Mouse (Mus musculus): ENCODE results near the gene Coil. TPM values are rescaled to one million over a fixed set of nuclear protein-coding genes. Genes with fewer than 3 reads are reported as not detected.

Coil gene
- total RNA-seq (2021): 1 to 10 TPM; 4.8 to 4.9 TPM
- long read RNA-seq, experiment 1, partial matches to known transcripts: 0 of 3 reads
- long read RNA-seq, experiment 1, other reads (novel, unspliced or antisense): 0 of 3 reads
- long read RNA-seq, experiment 2, partial matches to known transcripts: 0 of 3 reads
- long read RNA-seq, experiment 2, other reads (novel, unspliced or antisense): 0 of 3 reads

DNA sequence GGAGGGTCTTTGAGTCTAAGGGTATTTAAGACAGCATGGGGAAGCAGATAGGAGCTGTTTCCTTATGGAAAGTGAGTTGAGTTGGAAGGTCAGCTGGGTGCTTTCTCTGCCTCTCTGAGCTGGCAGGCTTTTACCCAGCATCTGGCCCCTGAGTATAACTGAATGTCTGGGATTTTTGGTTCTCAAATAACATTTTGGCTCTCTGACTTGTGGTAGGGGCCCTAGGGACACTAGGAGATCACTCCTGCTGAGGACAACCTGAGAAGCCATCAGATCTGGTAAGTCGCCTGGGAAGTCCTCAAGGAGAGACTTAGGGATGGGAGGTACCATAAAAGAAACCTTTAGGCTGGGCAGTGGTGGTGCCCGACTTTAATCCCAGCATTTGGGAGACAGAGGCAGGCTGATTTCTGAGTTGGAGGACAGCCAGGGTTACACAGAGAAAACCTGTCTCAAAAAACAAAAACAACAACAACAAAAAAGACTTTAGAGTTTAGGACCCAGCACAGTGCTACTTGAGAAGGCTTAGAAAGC, at the start of gene Coil:
Gene Coil (plus strand): TSS at position 51 of the 531 bp plus-strand sequence.
- no peak for DNase-seq

GRCm38 (mm10) chr11:88926566-88926965, 43.5 kb upstream of the Coil start:
- DNase-seq: no peak

DNA sequence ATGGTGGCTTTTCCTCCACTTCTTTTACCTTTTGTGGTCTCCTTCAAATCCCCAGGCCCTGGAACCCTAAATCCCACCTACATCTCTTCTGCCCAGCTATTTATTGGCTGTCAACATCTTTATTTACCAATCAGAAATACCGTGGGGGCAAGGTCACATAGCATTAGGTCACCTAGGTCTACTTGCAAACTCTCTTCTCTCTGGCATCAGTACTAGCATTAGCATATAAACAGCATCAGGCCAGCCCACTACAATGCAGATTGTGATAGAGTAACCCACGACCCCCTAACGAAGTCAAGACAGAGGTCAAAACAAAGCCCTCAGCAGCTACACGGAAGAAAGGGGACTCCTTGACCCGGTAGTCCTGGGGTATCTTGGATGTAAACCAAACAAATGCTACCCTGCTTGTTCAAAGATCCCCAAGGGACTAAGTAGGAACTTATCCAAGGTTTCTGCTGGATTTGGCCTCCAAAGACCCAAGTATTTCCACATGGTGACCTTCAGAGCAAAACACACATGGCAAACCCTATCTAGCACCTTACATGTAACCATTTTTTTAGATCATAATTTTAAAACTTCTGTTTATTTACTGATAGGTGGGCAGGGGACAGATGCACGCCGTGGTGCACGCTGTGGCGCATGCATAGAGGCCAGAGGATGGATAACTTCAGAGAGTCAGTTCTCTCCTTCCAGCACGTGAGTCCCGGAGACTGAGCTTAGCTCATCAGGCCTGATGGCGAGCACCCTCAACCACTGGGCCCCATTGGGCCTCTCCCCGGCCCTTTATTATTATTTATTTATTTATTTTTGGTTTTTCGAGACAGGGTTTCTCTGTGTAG, 38.1 kb upstream of the Coil start:
- no peak for DNase-seq

DNA sequence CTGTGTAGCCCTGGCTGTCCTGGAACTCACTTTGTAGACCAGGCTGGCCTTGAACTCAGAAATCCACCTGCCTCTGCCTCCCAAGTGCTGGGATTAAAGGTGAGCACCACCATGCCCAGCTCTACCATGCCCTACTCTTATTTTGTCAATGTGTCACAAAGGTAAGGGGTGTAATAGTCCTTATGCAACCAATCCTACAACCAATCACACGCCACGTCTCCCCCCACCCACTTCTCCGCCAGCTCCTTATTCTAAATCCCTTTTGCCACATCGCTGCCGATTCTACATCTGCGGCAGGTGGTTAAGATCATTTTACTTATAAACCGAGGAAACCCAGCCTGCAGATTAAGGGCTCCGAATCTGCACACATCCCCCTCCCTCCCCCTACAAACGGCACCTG, 37.0 kb upstream of the Coil start:
- no peak for DNase-seq

DNA sequence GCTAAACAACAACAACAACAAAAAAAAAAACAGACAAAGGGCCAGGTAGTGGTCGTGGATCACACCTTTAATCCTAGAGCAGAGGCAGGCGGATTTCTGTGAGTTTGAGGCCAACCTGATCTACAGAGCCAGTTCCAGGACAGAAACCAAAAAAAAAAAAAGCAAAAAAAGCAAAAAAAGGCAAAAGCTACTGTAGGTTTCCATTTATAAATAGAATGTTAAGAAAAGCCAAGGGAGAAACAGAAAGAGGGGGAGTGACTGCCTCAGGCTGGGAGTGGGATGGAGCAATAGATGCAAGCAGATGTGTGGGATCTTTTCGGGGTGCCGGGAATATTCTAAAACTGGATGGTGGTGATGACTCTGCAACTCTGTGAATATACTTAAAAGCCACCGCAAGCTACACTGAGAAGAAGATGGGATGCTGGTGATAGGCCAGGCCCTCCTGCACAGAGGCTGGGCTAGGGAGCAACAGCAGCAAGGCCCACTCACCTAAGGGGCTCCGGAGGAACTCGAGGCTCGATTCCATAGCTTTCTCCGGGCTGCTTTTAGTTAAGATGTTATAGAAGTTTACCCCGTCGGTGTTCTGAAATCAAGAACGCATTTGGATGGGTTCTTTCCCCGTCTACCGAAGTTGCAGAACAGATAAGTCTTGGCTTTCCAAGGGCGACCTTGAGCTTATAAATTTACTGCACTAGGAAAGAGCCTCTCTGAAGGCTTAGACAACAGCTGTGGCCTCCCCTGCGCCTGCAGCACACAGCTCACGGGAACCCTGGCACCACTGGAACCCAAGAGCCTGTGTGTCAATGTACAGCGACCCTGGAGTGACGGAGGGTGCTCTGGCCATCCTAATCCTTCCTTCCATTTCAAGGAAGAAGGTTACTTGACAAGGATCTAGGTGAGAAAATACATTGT, 35.7 kb upstream of the Coil start:
- DNase-seq: no peak

- DNase-seq: no peak
Observed at GRCm38 (mm10) chr11:88937886-88938285, 32.2 kb upstream of the Coil start.

- DNase-seq: no peak
Observed at GRCm38 (mm10) chr11:88938770-88939169, 31.3 kb upstream of the Coil start.

DNA sequence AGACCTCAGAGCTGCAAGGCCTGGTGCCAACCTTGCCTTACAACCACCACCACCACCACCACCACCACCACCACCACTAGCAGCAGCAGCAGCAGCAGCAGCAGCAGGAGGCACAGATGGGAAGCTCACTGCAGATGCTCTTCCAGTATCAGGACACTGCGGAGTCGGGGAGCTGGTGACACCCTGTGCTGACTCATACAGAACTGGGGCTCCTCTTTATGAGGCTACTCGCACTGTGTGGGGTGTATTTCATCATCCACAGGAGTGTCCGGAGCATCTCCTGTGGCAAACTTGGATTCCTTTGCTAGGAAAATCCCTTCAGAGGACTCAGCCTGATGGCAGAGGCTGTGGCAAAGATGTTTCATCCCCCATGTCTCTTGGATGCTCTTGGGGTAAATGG, 30.4 kb upstream of the Coil start:
- DNase-seq: no peak

DNA sequence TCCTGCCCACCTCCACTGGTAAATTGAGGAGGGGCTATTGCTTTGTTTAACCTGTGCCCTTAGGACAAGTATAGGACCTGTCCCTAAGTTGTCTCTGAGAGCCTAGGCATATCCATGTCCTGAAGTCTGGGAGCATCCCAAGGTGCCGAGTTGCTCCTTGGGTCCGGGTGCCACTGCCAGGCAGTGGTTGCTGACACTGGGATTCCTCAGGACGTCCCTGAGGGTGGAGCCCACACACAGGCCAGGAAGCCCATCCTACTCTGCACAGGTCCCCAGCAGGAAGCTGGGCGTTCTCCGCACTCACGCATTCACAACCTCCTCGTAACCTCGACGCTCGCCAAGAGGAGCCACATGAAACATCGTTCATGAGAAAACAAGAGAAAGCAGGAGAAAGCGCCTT, 28.6 kb upstream of the Coil start:
- DNase-seq: no peak

DNA sequence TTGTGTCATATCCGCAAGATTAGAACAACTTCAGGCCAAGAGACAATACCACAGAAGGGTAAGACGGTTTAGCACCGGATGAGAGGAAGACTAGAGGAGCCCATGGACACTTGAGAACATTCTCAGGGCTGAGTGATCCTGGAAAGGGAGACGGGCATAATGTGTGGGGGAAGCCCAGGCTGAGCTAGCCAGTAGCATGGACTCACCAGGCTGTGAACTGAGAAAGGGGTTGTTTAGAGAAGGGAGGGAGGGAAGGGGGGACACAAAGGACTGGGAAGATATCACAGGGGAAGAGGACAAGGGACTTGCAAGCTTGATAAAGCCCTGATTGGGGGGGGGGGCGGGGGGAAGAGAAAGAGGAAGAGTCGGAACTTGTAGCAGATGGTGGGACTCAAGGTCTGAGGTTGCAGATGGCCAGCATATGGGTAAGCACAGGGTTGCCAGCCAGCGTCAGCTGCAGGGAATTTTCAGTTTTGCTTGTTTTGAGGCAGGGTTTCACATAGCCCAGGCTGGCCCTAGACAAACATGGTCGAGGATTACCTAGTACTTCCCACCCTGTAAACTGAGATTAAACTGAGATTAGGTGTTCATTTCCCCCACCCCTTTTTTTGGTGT, 24.0 kb upstream of the Coil start:
- no peak for DNase-seq

DNA sequence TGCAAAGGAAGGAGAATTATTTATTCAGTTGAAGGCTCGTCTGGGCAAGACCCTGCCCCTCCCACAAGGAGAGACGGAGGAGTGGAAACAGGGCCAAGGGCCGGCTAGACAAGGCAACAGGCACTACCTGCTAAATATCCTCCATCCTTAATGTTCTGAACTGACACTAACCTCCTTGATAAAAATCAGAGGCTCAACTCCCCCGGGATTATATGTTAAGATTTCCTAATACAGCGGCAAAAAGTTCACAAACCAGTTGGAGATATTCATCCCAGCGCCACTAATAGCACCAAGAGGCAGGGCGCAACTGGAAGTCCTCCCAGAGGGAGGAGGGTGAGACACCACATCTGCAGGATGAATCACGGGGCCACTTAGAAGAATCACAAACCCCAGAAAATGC, 21.2 kb upstream of the Coil start:
- no peak for DNase-seq

DNA sequence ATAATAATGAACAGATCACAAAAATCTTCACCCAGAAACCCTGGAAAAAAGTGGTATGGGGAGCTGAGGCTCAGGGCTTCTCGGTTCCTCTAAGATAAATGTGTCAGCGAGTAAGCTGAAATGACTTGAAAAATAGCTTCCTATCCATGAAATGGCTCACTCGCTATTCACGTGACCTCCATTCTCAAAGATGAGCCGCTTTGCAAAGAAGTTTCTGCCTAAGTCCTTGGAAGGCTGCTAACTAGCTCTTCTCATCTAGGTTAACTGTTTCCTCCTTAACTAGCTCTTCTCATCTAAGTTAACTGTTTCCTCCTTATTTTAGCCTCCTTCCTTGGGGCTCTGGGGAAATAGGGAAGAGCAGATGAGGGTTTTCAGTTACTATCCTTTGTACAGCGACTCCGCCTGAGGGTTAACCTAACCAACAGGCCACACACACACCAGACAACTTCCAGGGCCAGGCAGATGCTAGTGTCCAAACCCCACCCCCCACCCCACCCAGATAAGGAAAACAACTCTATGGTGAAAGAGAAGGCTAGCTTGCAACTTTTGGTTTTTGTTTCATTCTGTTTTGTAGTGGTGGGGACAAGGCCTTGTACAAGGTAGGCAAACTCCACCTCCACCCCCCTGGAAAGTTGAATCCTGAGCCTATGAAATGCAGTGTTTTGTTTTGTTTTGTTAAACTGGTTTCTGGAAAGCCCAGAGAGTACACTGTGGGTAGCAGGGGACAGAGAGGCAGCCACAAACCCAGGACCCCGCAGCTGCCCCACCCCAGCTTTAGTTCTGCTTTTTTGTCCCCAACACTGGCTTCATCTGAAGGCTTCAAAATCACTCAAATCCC, 20.0 kb upstream of the Coil start:
- no peak for DNase-seq

DNA sequence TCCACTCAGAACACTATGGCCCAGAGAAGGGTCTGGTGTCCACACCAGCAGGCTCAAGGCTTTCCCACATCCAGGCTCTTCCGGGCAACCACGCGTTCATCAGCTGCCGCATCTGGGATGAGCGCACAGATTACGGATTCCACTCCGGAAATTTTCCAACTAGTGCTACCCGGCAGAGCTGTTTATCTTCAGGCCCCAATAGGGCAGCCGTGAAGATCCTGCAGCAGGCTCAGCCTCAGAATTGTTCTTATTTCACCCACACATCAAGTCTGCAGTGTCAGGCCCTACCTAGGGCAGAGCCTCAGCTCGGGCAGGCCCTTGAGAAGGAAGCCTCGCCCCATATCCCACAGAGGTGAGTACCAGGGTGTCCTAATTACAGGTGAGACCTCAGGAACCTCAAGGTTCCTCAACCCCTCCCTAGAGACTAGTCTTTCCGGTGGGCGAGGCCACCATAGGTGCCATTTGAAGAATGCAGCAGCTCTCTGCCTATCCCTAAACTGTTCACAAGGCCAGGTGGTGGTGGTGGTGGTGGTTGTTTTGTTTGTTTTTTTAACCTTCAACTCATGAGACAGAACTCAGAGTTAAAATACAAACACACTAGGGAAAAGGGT, 19.3 kb upstream of the Coil start:
- DNase-seq: no peak

GRCm38 (mm10) chr11:88951576-88951975, 18.5 kb upstream of the Coil start:
- DNase-seq: no peak

GRCm38 (mm10) chr11:88952117-88952516, 17.9 kb upstream of the Coil start:
- DNase-seq: no peak

DNA sequence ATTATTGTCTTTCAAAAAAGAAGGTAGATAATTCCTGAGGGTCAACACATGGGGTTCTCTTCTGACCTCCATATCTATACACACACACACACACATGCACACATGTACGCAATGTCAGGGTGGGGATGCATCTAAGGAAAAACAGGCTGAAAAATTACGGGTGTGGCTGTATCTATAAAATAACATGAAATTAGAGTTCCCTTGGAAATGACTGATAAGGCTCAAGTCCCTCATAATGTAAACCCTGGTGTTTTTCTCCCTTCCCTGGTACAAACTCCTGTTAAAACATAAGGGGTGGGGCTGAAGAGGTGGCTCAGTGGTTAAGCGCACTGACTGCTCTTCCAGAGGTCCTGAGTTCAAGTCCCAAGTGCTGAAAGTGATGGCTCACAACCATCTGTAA, 16.5 kb upstream of the Coil start:
- no peak for DNase-seq

DNA sequence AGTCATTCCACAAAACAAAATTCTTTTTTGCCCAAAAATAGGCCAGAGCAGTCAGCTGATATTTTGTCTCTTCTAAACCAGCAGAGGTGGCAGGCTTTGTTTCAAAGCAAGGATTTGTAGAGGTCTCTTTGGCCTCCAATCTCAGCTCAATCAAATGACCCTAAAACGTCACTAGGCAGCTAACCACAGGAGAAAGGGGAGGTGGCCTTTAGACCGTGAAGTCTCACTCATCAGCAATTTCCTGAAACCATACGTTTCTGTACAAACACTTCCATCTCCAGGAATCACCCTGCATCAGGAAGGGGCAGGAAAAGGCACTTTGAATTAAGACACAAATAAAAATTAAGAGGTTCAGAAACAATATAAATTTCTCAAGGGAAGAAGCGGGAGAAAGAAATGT, 15.2 kb upstream of the Coil start:
- peak in 1 of 2 experiments; percentile 39 for DNase-seq

- DNase-seq: peak; percentile 98 to 99
Observed at GRCm38 (mm10) chr11:88955217-88955969, 14.7 kb upstream of the Coil start, which contains the start of gene Scpep1. Gene Scpep1, minus strand, starts transcription at chr11:88955465.

GRCm38 (mm10) chr11:88958851-88959250, 11.2 kb upstream of the Coil start:
- DNase-seq: no peak

- DNase-seq: no peak
Observed at GRCm38 (mm10) chr11:88966881-88967361, 3.1 kb upstream of the Coil start, which contains the start of gene Elobl. Gene Elobl, minus strand, starts transcription at chr11:88966931.
